Mouse (Mus musculus) yolk sac, embryonic 10.5 days (tissue): ENCODE data around the gene Coro1b.

Experiments used
- DNase-seq: peaks from one replicate; pipeline ENCODE4 v3.0.0-alpha.2; 2017; ENCODE audit warnings: low spot score

The Coro1b gene

DNA sequence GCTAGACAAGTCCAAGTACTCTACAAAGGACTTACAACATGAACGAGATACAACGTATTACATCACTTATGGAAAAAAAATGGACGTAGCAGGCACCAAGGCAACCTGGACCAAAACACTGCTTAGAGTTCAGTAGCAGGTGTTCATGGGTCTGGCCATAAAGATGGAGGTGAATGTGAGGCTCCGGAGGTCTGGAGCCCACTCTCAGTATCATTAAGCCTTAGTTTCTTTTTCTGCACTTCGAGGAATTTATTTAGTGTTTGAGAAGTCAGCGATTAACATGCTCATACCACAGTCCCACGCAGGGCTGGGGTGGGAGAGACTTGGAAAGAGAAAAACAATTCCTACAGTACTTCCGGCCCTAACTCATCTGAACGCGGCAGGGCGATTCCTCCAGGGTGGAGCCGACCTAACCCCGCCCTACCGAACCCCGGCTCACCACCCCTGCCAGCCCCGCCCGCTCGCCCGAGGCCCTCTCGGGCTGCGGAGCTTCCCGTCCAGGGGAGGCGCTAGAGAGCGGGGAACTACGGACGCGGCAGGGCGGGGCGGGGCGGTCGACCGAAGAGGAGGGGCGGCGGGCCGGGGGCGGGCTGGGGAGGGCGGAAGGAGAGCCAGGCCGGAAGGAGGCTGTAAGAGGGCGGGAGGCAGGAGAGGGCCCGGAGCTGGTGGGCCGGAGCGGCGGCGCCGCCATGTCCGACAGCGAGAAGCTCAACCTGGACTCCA is 43.3 kb downstream of the Coro1b start, which contains the start of gene Ppp1ca:
TSS of gene Ppp1ca (plus strand) at position 538 of the 723 bp plus-strand sequence.
- DNase-seq: peak; percentile 96

DNA sequence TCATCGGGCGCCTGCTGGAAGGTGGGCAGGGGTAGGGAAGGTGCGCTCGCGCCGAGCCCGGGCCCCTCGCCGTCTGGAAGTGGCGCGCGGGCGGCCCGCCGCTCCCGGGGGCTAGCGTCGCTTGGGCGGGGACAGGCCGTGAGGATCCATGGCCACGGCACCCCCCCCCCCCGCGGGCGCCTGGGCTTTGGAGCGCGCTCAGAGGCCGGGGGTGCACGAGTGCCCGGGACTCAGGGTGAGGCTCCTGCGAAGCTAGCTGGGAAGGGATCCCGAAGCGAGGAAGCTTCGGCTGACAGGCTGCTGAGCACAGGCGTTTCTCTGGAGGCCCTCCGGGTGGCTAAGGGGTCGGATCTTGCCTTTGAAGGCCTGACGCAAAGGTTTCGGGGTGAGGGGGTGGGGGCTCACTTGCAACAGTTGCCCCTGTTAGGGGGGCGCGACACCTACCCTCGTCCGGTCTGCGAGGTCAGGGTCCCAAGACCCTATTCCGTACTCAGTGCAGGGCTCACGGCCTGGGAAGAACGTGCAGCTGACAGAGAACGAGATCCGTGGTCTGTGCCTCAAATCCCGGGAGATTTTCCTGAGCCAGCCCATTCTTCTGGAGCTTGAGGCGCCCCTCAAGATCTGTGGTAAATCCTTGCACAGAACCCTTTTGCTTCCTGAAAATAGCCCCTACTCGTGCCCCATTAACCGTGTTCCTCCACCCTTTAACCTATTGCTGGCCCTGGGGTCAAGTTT is 44.0 kb downstream of the Coro1b start:
- no peak for DNase-seq

DNA sequence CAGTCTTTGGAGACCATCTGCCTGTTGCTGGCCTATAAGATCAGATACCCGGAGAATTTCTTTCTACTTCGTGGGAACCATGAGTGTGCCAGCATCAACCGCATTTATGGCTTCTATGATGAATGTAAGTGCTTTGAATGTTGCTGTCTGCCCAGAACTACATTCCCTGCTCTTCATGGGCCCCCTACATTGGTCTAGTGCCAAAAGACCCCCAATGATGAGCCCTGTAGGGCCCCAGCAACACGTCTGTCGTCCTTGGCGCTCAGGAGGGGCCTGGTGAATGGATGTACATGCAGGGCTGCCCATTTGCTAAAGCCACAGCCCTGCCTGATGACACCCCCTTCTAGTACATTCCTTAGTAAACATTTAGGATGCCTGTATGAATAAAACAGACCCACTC is 44.7 kb downstream of the Coro1b start:
- DNase-seq: no peak

DNA sequence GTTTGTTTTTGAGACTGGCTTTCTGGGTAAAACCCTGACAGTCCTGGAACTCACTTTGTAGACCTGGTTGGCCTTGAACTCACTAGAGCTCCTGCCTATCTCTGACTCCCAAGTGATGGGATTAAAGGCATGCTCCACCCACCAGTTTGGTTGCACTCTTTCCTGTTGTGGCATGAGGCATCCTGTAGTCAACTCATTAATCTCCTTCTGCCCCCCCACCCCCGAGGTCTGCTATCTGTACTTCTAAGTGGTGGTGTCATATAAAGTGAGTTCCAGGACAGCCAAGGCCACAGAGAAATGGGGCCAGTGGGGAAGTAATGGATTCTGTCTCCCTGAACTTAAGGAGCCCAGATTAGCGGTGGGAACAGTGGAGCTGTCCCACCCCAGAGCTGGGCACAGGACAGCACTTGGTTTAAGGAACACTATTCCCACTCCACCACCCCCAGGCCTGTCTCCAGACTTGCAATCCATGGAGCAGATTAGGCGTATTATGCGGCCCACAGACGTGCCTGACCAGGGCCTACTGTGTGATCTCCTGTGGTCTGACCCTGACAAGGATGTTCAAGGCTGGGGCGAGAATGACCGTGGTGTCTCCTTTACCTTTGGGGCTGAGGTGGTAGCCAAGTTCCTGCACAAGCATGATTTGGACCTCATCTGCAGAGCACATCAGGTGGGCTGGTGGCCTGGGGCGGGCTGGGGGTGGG is 45.8 kb downstream of the Coro1b start:
- DNase-seq: no peak

DNA sequence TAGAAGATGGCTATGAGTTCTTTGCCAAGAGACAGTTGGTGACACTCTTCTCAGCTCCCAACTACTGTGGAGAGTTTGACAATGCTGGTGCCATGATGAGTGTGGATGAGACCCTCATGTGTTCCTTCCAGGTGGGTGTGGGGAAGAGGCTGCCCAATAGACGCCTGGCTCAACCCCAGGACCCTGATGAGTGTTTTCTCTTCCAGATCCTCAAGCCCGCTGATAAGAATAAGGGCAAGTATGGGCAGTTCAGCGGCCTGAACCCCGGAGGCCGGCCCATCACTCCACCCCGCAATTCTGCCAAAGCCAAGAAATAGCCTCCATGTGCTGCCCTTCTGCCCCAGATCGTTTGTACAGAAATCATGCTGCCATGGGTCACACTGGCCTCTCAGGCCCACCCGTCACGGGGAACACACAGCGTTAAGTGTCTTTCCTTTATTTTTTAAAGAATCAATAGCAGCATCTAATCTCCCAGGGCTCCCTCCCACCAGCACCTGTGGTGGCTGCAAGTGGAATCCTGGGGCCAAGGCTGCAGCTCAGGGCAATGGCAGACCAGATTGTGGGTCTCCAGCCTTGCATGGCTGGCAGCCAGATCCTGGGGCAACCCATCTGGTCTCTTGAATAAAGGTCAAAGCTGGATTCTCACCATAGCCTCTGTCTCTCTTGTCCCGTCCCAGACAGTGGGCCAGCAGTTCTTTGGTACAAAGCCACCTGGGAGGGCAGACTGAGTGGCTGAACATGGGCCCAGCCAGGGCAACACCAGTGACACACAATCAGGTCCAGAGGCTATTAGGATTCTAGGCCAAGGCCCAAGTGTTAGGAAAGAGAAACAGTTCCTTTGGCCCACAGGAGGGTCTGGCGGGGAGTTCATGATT is 46.6 kb downstream of the Coro1b start:
- DNase-seq: no peak

DNA sequence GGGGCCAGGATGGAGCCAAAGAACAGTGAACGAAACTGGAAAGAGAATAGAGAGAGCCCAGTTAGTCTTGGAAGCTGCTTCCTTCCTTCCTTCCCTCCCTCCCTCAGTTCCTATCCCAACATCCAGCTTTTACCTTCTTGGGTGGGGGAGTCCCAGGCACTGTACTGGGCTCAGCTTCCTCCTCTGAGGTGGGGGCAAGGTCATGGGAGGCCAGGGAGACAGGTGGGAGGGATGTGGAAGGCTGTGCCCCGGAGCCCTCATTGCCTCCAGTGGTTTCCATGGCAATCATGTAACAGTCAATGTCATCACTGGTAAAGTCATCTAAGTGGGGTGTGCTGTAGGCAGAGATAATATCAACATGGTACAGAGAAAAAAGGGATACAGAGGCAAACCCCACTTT is 47.6 kb downstream of the Coro1b start:
- DNase-seq: no peak

DNA sequence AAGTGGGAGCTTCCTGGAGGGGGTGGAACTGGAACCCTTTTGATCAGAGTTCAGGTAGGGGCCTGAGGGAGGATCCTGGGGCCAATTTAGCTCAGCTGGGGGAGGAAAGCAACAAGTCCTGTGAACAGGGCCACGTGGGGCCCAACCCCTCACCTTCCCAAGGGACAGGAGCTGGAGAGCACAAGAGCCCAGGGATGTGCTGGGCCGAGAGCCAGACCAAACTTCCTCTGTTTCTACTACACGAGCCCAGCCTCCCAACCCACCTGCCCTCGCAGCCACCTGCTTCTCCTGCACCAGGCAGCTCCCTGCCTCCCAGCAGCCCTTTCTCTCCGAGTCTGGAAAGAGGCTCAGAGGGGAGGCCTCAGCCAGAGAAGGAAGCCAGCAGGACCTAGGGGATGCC is 48.1 kb downstream of the Coro1b start:
- DNase-seq: no peak

DNA sequence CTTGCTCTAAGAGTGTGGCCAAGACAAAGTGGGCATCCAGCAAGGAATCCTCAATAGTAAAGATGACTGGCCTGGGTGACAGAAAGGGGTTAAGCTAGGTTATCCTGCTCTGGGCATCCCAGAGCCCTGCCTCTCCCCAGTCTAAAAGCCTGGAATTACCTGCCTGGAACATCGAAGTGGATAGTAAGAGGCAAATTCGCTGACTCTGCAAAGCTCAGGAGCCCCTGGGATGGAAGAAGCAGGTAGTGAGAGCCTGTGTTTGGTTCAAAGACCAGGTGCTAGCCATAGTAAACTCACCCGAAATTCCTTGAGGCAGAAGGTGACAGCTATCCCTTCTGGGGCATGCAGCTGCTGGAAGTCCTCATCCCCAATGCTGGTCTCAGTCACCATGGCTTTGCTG is 48.8 kb downstream of the Coro1b start:
- no peak for DNase-seq

DNA sequence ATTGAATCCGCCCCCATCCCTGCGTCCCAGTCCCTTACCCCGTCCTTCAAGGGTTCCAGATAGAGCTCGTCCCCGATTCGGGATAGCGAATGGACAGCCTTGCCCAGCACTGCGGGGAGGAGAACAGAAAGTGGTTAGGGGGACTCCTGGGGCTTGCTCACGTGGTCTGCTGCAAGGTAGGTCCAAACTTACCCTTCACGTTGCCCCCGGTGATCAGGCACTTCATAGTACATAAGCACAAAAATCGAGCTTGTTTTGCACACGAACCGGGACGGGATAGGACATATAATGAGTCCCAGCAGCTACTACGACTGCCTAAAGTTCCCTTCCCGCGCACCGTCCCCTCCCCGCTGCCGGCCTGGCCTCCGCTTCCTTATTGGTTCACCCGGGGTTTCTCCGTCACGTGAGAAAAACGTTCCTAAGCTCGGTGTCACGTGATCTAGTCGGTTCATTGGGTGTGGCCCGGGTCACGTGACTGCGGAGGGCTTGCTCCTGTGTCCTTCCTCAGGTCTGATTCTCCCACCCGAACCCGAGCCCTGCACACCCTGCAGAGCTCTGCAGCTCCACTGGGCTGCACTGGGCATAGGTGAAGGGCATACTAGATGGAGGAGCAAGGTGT is 53.0 kb downstream of the Coro1b start, which contains the start of gene Rad9a:
TSS of gene Rad9a (minus strand) at position 372 of the 619 bp plus-strand sequence.
- DNase-seq: peak; percentile 96

DNA sequence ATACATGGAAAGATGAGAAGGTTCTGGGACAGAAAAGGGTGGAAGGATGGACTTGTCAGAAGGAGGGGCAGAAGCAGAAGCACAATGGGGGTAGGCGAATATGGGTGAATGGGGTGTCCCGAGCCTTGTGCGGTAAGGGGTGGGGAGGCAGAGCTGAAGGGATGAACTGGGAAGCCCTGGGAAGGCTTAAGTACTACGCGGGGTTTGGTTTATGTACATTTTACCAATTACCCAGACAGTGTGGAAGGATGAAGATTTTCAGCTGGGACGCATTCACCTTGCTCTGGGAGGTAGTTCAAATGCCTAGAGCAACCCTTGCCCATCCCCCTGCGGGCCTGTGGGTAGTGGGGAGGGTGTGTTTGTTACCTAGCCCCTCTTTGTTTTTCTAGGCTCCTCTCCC is 53.7 kb downstream of the Coro1b start:
- no peak for DNase-seq

DNA sequence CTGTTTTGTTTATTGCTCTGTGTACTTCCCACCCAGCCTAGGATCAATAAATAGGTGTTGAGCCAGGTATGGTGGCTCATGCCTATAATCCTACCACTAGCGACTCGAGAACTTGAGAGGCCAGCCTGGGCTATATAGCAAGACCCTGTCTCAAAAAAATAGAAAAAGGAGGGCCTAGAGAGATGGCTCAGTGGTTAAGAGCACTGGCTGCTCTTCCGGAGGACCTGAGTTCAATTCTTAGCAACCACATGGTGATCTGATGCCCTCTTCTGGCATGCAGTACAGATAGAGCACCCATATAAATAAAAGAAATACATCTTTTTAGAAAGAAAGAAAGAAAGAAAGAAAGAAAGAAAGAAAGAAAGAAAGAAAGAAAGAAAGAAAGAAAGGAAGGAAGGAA is 54.7 kb downstream of the Coro1b start:
- DNase-seq: no peak
